Mouse (Mus musculus): Measurements from ENCODE around the gene Gsg1l2.

DNA sequence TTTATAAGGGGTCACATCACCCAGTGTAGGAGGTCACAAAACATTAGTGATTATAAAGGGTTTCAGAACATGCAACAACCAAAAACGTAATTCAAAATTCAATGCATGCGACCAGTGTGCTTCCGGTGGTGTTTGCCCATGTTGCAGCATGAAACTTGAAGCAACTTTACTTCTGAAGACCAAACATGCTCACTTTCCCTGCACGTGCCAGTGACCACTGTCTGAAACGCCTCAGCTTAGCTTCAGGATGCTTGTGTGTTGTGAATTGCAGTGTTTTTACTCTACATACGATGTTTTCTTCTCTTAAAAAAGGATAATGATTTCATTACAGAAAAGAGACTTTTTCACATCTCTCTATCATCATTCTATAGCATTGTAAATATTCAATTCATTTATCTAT, 36.1 kb upstream of the Gsg1l2 start:
- TF ChIP-seq CTCF (IDR thresholded peaks at IDR 0.05; ENCODE audit: low read depth) (no peak), EP300 (IDR thresholded peaks at IDR 0.05; ENCODE audit: low read depth) (no peak)

Measured in heart, postnatal 0 days (tissue).